Mouse (Mus musculus) bone marrow macrophage, adult 2 months (primary cell): ENCODE results near the gene Anxa4. TPM values are rescaled to one million over a fixed set of nuclear protein-coding genes. Genes with fewer than 3 reads are reported as not detected.

Experiments
- H3K27ac ChIP-seq: 2 replicates; pipeline ENCODE4 v1.5.1; 2012; ENCODE audit warnings: low read depth, low read length; ENCODE audit not compliant: insufficient read depth
- H3K4me1 ChIP-seq: 2 replicates; pipeline ENCODE4 v1.6.1; 2012; ENCODE audit warnings: low read length; ENCODE audit not compliant: control insufficient read depth, insufficient read depth
- H3K4me3 ChIP-seq: 2 replicates; pipeline ENCODE4 v1.5.1; 2012; ENCODE audit warnings: mild to moderate bottlenecking, low read length, moderate library complexity; ENCODE audit not compliant: insufficient read depth
- CTCF ChIP-seq: IDR thresholded peaks from 2 replicates; pipeline ENCODE4 v1.5.1; 2012; ENCODE audit warnings: low read depth, mild to moderate bottlenecking, low read length, moderate library complexity
- POLR2A ChIP-seq: IDR thresholded peaks from 2 replicates; pipeline ENCODE4 v1.6.1; 2012; ENCODE audit warnings: mild to moderate bottlenecking, low read depth, low read length, borderline replicate concordance
- polyA plus RNA-seq: library from polyadenylated mRNA; stranded (reverse); fragments of >200 nt; gene quantifications from 2 replicates; pipeline ENCODE4 v1.2.4, GENCODE M21; 2012; ENCODE audit not compliant: missing spikeins, insufficient read depth, insufficient read length

Gene Anxa4
- polyA plus RNA-seq = 305 and 317 TPM in 2 replicates

DNA sequence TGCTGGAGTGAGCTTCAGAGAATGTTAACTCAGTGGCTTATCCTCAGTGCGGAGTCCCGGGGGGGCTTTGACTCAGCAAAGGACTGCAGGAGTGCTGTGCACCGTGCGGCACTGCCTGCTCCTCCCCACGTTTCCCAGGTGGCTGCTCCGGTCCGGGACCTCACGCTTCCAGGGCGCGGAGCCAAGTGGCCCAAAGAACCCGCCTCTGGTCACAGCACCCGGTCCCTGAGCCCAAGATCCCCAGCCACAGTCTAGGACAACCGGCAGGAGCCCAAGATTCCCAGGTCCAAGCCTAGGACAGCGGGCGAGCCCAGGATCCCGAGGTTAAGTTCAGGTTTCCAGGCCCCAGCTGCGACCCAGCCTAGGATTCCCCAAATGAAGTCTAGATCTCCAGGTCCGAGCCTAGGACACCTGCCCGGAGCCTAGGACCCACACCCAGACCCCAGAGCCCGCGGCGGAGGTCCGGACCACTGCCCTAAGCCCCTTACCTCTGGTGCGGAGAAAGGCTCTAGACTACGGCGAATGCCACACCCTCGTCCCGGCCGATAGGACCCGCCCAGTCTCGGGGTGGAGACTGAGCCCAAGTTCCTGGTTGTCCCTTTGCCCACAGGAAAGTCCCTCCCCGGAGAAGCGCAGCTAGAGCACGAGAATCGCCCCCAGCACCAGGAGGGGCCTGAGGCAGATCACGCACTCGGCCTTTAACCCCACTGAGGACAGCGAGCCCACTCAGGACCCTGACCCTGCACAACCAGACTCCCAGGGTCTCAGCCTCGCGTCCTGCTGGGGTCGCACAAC lies at the start of gene Anxa4:
Gene Anxa4, minus strand, starts transcription at position 564 of the 795 bp plus-strand sequence.
- H3K27ac ChIP-seq = no peak within 1 kb of the TSS
- H3K4me3 ChIP-seq = peak within 1 kb of the TSS; percentile 90
- H3K4me1 ChIP-seq = peaks cover 39% of the 10 kb centered on the region
- TF ChIP-seq CTCF (no peak), POLR2A (no peak)

DNA sequence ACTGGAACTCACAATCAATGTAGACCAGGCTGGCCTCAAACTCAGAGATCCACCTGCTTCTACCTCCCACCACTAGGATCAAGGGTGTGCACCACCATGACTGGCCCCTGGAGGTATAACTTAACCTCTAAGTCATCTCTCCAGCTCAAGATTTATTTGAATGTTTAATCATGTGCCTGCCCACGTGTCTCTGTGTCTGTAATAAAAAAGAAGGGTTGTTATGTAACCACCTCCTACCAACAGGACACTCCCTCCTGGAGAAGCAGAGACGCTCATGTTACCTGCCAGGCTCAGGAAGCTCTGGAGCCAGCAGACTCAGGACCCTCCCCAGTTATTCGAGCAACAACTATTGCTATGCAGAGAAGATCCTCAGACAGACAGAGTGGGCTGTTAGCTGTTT lies 48.6 kb upstream of the Anxa4 start:
- H3K4me1 ChIP-seq = no peaks in the 10 kb centered on the region
- no peak overlapping the region for H3K27ac ChIP-seq
- H3K4me3 ChIP-seq = no peak overlapping the region
- no peak for TF ChIP-seq CTCF
- TF ChIP-seq POLR2A = no peak

DNA sequence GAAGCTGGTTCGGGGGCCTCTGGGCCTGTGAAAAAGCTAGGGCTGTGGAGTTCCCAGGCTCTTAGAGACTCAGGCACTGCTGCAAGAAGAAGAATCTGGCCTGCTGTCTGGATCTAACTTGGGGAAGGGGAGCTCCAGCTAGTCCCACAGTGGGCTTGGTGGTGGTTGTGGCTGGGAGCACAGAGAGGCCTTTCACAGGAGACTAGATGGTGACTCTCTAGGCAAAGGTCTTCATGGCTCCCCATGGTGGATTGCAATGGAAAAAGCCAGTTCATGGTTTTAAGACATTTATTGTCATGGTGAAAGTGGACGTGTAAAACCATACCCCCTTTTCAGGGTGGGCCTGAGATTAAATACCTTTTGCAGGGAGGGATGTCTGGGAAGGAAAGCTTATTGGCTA lies 45.7 kb upstream of the Anxa4 start:
- no peaks in the 10 kb centered on the region for H3K4me1 ChIP-seq
- H3K27ac ChIP-seq = no peak overlapping the region
- TF ChIP-seq CTCF (no peak), POLR2A (no peak)
- H3K4me3 ChIP-seq = no peak overlapping the region

DNA sequence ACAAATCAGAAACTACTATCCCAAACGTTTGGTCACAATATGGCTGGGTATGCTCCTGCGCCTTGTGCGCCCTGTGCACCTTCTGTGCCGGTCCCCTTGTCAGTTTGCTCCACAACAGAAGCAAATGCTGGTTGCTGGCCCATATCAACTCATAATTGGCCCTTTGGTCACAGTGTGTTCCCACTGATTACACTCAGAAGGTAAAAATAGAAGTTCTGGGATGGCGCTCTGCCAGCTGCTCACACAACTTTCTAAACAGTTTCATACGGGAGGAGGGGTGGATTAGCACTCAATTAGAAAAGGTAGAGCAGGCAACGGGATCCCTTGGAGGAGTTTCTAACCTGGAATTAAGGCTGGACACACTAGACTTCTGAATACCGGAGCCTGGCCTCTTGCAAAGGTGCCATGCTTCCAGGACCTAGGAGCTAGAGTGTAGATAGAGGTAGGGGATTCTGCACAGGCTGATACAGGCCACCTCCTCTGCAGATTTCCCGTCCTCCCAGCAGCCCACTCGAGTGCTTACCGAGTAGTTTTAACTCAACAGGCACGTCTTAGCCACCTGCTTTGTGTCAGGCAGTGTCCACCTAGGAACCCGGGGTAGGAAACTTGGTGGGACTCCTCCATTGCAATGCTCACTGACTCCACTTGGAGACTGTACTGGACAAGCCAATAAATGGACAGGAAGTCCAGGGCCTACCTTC lies 39.6 kb upstream of the Anxa4 start:
- Histone ChIP-seq H3K4me1 (peaks cover 12% of the 10 kb centered on the region), H3K27ac (no peak overlapping the region), H3K4me3 (no peak overlapping the region)
- TF ChIP-seq POLR2A (no peak), CTCF (no peak)

DNA sequence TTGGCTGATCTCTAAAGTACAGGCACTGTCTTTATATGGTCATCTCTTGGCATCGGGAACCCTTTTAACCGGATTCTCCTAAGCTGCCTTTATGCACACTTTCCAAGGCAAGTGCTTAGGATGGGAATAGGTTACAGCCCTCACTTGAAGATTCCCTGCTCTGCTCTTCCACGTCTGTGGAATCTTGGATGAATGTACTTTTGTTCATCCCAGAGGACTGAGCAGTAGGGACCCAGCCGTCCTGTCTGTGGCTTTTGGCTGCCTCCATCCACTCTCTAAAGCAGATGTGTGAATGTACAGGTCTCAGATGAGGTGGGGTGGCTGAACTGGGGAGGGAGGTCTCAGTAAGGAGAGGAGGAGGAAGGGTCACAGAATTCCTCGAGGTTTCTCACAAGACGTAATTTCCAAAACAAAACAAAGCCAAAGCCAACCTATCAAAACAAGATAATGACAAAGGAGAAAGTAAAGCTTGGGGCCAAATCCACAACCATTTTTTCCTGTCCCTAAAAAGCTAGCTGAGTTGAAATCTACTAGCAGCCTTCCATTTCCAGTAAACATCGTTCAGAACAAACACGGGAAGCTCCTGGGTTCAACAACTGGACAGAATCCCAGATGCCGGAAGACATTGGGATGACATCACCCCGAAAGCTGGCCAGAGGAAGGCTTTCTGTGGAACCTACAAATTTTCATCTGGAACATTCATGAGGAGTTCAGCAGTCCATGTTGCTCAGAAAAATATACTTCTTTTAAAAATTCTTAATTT lies 37.5 kb upstream of the Anxa4 start:
- no peak overlapping the region for H3K4me3 ChIP-seq
- no peak overlapping the region for H3K27ac ChIP-seq
- no peak for TF ChIP-seq CTCF
- TF ChIP-seq POLR2A = no peak
- H3K4me1 ChIP-seq = peaks cover 12% of the 10 kb centered on the region

DNA sequence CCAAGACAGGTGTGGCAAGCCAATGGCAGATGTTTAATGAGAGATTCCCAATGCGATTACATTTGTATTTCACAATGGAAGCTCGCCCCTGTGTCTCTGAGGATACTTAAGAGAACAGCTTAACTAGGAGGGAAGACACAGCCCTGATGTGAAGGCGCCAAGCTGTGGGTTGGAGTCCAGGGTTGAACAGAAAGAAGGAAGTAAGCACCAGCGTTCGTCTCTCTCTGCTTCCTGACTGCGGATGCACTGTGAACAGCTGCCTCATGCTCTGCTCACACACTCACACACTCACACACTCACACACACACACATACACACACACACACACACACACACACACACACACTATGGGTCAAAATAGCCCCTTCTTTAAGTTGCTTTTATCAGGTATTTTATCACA lies 36.4 kb upstream of the Anxa4 start:
- Histone ChIP-seq H3K27ac (no peak overlapping the region), H3K4me1 (peaks cover 16% of the 10 kb centered on the region), H3K4me3 (no peak overlapping the region)
- TF ChIP-seq POLR2A = no peak
- no peak for TF ChIP-seq CTCF

DNA sequence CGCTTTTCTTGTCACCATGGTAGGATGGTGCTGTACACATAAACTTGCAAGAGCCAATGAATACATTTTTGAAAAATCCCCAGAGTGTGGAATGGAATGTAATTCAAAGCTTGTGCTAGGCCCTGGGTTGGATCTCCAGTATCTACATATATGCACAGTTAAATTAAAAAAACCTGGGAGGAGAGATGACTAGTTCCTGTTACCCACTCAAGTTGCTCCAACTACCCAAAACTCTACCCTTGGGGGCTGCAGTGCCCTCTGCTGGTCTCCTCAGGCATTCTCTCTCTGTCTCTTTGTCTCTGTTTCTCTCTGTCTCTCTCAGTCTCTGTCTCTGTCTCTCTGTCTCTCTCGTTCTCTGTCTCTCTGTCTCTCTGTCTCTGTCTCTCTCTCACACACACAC lies 34.0 kb upstream of the Anxa4 start:
- Histone ChIP-seq H3K4me1 (peaks cover 27% of the 10 kb centered on the region), H3K27ac (no peak overlapping the region), H3K4me3 (no peak overlapping the region)
- TF ChIP-seq POLR2A (no peak), CTCF (0 out of 2 replicates have a peak, but pooled peaks have one; percentile 25)

DNA sequence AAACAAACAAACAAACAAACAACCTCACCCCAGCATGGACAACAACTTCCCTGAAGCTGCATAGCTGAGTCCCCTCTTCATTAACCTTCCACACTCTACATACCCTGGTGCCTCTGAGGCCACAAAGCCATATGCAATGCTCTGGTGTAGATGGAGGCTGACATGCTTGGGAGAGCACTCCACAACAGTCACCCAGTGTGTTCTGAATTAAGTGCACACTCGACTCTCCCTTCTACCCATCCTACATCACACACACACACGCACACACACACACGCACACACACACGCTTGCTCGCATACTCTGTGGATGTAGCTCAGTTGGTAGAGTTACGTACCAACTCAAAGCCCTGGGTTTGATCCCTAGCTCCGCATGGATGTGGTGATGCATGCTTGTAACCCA lies 31.0 kb upstream of the Anxa4 start:
- peaks cover 32% of the 10 kb centered on the region for H3K4me1 ChIP-seq
- H3K27ac ChIP-seq = no peak overlapping the region
- H3K4me3 ChIP-seq = no peak overlapping the region
- no peak for TF ChIP-seq POLR2A
- no peak for TF ChIP-seq CTCF

DNA sequence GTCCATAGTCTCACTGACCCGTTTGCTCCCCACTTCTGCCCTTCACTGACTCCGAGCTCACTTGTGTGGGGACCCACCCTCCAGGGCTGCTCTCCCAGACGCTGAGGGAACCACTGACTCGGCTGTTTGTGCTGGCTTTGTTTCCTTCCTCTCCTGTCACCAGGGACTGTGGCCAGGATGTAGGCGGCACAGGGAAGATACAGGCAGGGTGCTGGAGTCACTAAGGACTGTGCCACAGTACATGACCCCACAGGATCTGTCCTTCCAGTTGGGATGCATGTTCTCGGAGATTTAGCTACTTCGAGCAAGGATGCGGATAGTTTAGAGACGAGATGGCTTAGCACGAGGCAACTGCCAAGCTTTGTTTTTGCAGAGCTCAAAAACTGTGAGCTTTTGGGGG lies 30.4 kb upstream of the Anxa4 start:
- H3K4me3 ChIP-seq = no peak overlapping the region
- H3K4me1 ChIP-seq = peaks cover 30% of the 10 kb centered on the region
- TF ChIP-seq CTCF = no peak
- TF ChIP-seq POLR2A = no peak
- H3K27ac ChIP-seq = 0 out of 2 replicates have a peak overlapping the region, but pooled peaks have one; percentile 15

DNA sequence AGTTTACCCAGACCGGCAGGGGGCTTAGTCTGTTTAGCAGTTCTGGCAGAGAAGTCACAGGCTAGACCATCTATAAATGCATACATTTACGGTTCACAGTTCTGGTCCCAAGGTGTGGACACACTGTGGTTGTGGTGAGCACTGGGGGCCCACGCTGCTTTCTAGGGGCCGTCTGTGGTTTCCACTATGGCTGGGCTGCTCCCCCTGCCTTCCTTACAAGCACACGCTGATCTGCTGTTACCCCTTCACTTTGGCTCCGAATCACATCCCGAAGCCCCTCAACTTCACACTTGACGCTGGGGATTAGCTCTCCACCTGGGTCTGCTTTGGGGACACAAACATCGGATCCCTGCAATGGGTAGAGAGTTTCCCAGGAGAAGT lies 29.7 kb upstream of the Anxa4 start:
- TF ChIP-seq POLR2A (no peak), CTCF (no peak)
- H3K27ac ChIP-seq = no peak overlapping the region
- peaks cover 27% of the 10 kb centered on the region for H3K4me1 ChIP-seq
- H3K4me3 ChIP-seq = peak overlapping the region; percentile 12; the same call in 1 of the 2 replicates
